Mouse (Mus musculus) megakaryocyte, embryonic 14.5 days (primary cell): ENCODE data around the gene Tvp23b. TPM values are rescaled to one million over a fixed set of nuclear protein-coding genes. Genes with fewer than 3 reads are reported as not detected.

Source experiments
- H3K27me3 ChIP-seq: replicated peaks from 2 replicates; pipeline ENCODE3; 2012; ENCODE audit warnings: inconsistent platforms
- H3K36me3 ChIP-seq: replicated peaks from 2 replicates; pipeline ENCODE3; 2012; ENCODE audit warnings: low read length, inconsistent platforms, mixed read lengths
- H3K4me1 ChIP-seq: 2 replicates; pipeline ENCODE4 v1.6.1; 2012; ENCODE audit warnings: inconsistent platforms
- H3K4me3 ChIP-seq: replicated peaks from 2 replicates; pipeline ENCODE3; 2012; ENCODE audit warnings: moderate library complexity, mild to moderate bottlenecking, inconsistent platforms
- H3K9me3 ChIP-seq: 2 replicates; pipeline ENCODE4 v1.6.1; 2012; ENCODE audit warnings: inconsistent platforms
- FLI1 ChIP-seq: IDR thresholded peaks from 2 replicates; pipeline ENCODE4 v1.6.1; 2012; ENCODE audit warnings: low read length, inconsistent platforms, mixed read lengths
- GATA1 ChIP-seq: IDR thresholded peaks from 3 replicates; pipeline ENCODE4 v1.6.1; 2012; ENCODE audit warnings: mixed read lengths, low read length, inconsistent platforms, borderline replicate concordance
- polyA plus RNA-seq: library from polyadenylated mRNA; stranded (reverse); fragments of >175 nt; gene quantifications from 2 replicates; pipeline ENCODE4 v1.2.3, GENCODE M21; 2012; ENCODE audit warnings: low replicate concordance; ENCODE audit not compliant: insufficient read depth

Gene Tvp23b
- polyA plus RNA-seq: 2.0 TPM in 1 of 2 replicates, not detected in the other

- Histone ChIP-seq H3K9me3 (no peaks in the 10 kb centered on the region), H3K4me1 (peaks cover 35% of the 10 kb centered on the region), H3K4me3 (peak within 1 kb of the TSS; percentile 99)
These were observed at the start of gene Tvp23b for GRCm38 (mm10) chr11:62879220-62880048. TSS of gene Tvp23b (plus strand) at chr11:62879455.

GRCm38 (mm10) chr11:62830387-62830786 lies 48.9 kb upstream of the Tvp23b start:
- Histone ChIP-seq H3K9me3 (no peaks in the 10 kb centered on the region), H3K36me3 (no peaks in the 10 kb centered on the region), H3K4me3 (no peak overlapping the region), H3K4me1 (no peaks in the 10 kb centered on the region), H3K27me3 (peaks cover 4% of the 10 kb centered on the region)
- no peak for TF ChIP-seq FLI1
- TF ChIP-seq GATA1: no peak

More at GRCm38 (mm10) chr11:62879220-62880048, at the start of gene Tvp23b:
- H3K27me3 ChIP-seq: peaks cover 3% of the 10 kb centered on the region
- TF ChIP-seq FLI1: no peak
- TF ChIP-seq GATA1: no peak
- peaks cover 28% of the 10 kb centered on the region for H3K36me3 ChIP-seq

- H3K4me1 ChIP-seq: no peaks in the 10 kb centered on the region
- H3K36me3 ChIP-seq: peaks cover under 1% of the 10 kb centered on the region
- no peak for TF ChIP-seq FLI1
- H3K27me3 ChIP-seq: no peaks in the 10 kb centered on the region
- no peak overlapping the region for H3K4me3 ChIP-seq
- no peaks in the 10 kb centered on the region for H3K9me3 ChIP-seq
These were observed 47.3 kb upstream of the Tvp23b start for GRCm38 (mm10) chr11:62831906-62832305.

GRCm38 (mm10) chr11:62844562-62844961 lies 34.7 kb upstream of the Tvp23b start:
- H3K9me3 ChIP-seq: no peaks in the 10 kb centered on the region
- peaks cover 28% of the 10 kb centered on the region for H3K4me1 ChIP-seq
- peaks cover 6% of the 10 kb centered on the region for H3K36me3 ChIP-seq
- peaks cover 2% of the 10 kb centered on the region for H3K27me3 ChIP-seq
- TF ChIP-seq FLI1 (no peak), GATA1 (no peak)
- no peak overlapping the region for H3K4me3 ChIP-seq

- H3K9me3 ChIP-seq: no peaks in the 10 kb centered on the region
- no peak overlapping the region for H3K4me3 ChIP-seq
- TF ChIP-seq GATA1: no peak
- no peak for TF ChIP-seq FLI1
- peaks cover 2% of the 10 kb centered on the region for H3K27me3 ChIP-seq
- H3K36me3 ChIP-seq: no peaks in the 10 kb centered on the region
- H3K4me1 ChIP-seq: peaks cover 28% of the 10 kb centered on the region
These were observed 33.5 kb upstream of the Tvp23b start for GRCm38 (mm10) chr11:62845730-62846129.

- Histone ChIP-seq H3K4me3 (peak within 1 kb of the TSS; percentile 88), H3K36me3 (no peaks in the 10 kb centered on the region), H3K9me3 (no peaks in the 10 kb centered on the region), H3K27me3 (peaks cover 3% of the 10 kb centered on the region), H3K4me1 (peaks cover 28% of the 10 kb centered on the region)
- TF ChIP-seq FLI1: no peak
- TF ChIP-seq GATA1: no peak
These were observed 32.1 kb upstream of the Tvp23b start, which contains the start of gene Fbxw10 for GRCm38 (mm10) chr11:62846961-62847654. TSS of gene Fbxw10 (plus strand) at chr11:62847069.

- TF ChIP-seq FLI1 (no peak), GATA1 (no peak)
- no peaks in the 10 kb centered on the region for H3K36me3 ChIP-seq
- peaks cover 28% of the 10 kb centered on the region for H3K4me1 ChIP-seq
- H3K4me3 ChIP-seq: peak overlapping the region; percentile 88
- peaks cover 3% of the 10 kb centered on the region for H3K27me3 ChIP-seq
- H3K9me3 ChIP-seq: no peaks in the 10 kb centered on the region
These were observed 31.5 kb upstream of the Tvp23b start for GRCm38 (mm10) chr11:62847655-62848191.

- Histone ChIP-seq H3K4me3 (no peak overlapping the region), H3K9me3 (no peaks in the 10 kb centered on the region), H3K4me1 (peaks cover 29% of the 10 kb centered on the region), H3K27me3 (peaks cover 3% of the 10 kb centered on the region), H3K36me3 (no peaks in the 10 kb centered on the region)
- TF ChIP-seq GATA1 (no peak), FLI1 (no peak)
These were observed 31.0 kb upstream of the Tvp23b start for GRCm38 (mm10) chr11:62848301-62848700.

- Histone ChIP-seq H3K27me3 (peaks cover 8% of the 10 kb centered on the region), H3K36me3 (no peaks in the 10 kb centered on the region), H3K4me3 (no peak overlapping the region), H3K9me3 (no peaks in the 10 kb centered on the region), H3K4me1 (peaks cover 16% of the 10 kb centered on the region)
- no peak for TF ChIP-seq FLI1
- TF ChIP-seq GATA1: no peak
These were observed 28.1 kb upstream of the Tvp23b start for GRCm38 (mm10) chr11:62851199-62851598.
